Mouse (Mus musculus): ENCODE results near the gene Leng8.

- TF ChIP-seq CTCF (conservative IDR thresholded peaks at IDR 0.05 in 1 of 2, IDR thresholded peaks at IDR 0.05 in 1 of 2; ENCODE audit: low read depth in 2 of 2, low read length in 2 of 2) (no peak), MAFK (IDR thresholded peaks at IDR 0.05; ENCODE audit: insufficient replicate concordance, low read length) (no peak), GABPA (IDR thresholded peaks at IDR 0.05; ENCODE audit: insufficient replicate concordance, low read depth, low read length) (no peak), MYC (IDR thresholded peaks at IDR 0.05; ENCODE audit: low read depth, low read length) (no peak), UBTF (IDR thresholded peaks at IDR 0.05; ENCODE audit: low read depth, low read length) (no peak), POLR2A (IDR thresholded peaks at IDR 0.05; ENCODE audit: low read depth, low read length) (no peak), CHD1 (IDR thresholded peaks at IDR 0.05; ENCODE audit: low read depth, low read length) (no peak)
Measured at GRCm38 (mm10) chr7:4151241-4151640, 14.4 kb downstream of the Leng8 start.
